Mouse (Mus musculus) ES-E14 (cell line): Measurements from ENCODE around the gene Ptges3l.
"Not testable (repeated sequence)": the region's sequence is repeated elsewhere in the genome, so short reads cannot be mapped to it uniquely, and the experiment has no call there.

ENCODE experiments used
- CHD2 ChIP-seq: IDR thresholded peaks from 2 replicates; pipeline ENCODE4 v1.6.1; 2014; ENCODE audit warnings: mild to moderate bottlenecking, low read depth, low read length, inconsistent platforms
- HCFC1 ChIP-seq: IDR thresholded peaks from 2 replicates; pipeline ENCODE4 v1.6.1; 2012; ENCODE audit warnings: low read length, inconsistent platforms, borderline replicate concordance; ENCODE audit not compliant: insufficient read depth
- MAFK ChIP-seq: IDR thresholded peaks from 2 replicates; pipeline ENCODE4 v1.6.1; 2014; ENCODE audit warnings: mild to moderate bottlenecking, low read depth, low read length, inconsistent platforms; ENCODE audit not compliant: insufficient read depth
- ZC3H11A ChIP-seq: IDR thresholded peaks from 2 replicates; pipeline ENCODE4 v1.6.1; 2012; ENCODE audit warnings: low read depth, mild to moderate bottlenecking, inconsistent platforms, low read length, borderline replicate concordance
- ZNF384 ChIP-seq: IDR thresholded peaks from 2 replicates; pipeline ENCODE4 v1.6.1; 2012; ENCODE audit warnings: low read depth, low read length, inconsistent platforms

GRCm38 (mm10) chr11:101378196-101378595 lies 46.9 kb downstream of the Ptges3l start:
- TF ChIP-seq MAFK, ZC3H11A, ZNF384, CHD2, HCFC1: not testable (repeated sequence)
